Mouse (Mus musculus): ENCODE data around the gene Olfr868. TPM values are rescaled to one million over a fixed set of nuclear protein-coding genes. Genes with fewer than 3 reads are reported as not detected.

The Olfr868 gene
- not detected in 2 replicates for polyA plus RNA-seq (2011; ENCODE audit: insufficient read depth, insufficient read length, low replicate concordance, missing spikeins)

DNA sequence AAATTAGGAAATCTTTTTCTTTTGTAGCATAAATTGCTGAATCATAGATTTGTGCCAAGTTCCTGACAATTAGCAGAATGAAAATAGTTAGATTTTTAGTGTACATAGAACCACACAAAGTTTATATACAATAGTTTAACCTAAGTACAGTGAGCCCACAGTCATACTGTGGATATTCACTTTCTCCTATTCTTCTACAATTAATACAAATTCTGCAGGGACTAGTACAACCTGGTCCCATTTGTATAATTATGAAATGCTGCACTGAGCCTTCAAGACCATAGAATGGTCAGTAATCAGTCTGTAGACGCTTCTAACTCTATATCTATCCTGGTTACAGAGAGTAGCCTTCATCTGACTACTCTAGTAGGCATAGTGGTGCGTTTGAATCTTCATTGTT lies at the start of gene Olfr868:
TSS of gene Olfr868 (plus strand) at position 301 of the 400 bp plus-strand sequence.
- Histone ChIP-seq H3K4me1 (ENCODE audit: control insufficient read depth, insufficient read depth, low read length) (no peaks in the 10 kb centered on the region), H3K27ac (ENCODE audit: control insufficient read depth, insufficient read depth, low read depth, low read length, poor library complexity) (no peak within 1 kb of the TSS), H3K4me3 (replicated peaks; ENCODE audit: control insufficient read depth, low read depth, low read length) (no peak within 1 kb of the TSS)
- 28% methylated on average over 2 of the region's 2 CpGs for WGBS
- TF ChIP-seq POLR2A (IDR thresholded peaks at IDR 0.05; ENCODE audit: borderline replicate concordance, control insufficient read depth, low read depth, low read length), result no peak
- no peak for TF ChIP-seq CTCF (IDR thresholded peaks at IDR 0.05; ENCODE audit: control insufficient read depth, insufficient read depth, low read length)

DNA sequence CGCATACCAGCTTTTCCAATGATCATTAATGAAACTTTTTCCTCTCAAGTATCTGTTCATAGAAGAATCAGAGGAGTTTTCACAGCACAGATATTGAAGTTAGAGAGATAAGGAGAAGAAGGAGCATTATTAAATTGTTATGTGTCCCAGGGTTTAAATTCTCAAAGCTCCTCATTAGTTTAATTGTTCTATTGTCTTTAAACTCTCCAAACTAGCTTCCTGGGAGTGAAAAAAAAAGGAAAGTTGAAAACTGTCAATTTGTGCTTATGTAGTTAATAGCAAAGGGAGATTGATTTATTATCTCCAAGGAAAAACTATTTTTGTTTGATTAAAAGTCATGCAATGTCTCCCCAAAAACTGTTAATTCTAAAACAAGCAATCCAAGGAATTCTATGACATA lies 41.0 kb upstream of the Olfr868 start, which contains the start of gene Olfr867:
TSS of gene Olfr867 (minus strand) at position 101 of the 400 bp plus-strand sequence.
- no peak within 1 kb of the TSS for H3K4me3 ChIP-seq (replicated peaks; ENCODE audit: control insufficient read depth, low read depth, low read length)
- TF ChIP-seq CTCF (IDR thresholded peaks at IDR 0.05; ENCODE audit: control insufficient read depth, insufficient read depth, low read length), result no peak
- no peak for TF ChIP-seq POLR2A (IDR thresholded peaks at IDR 0.05; ENCODE audit: borderline replicate concordance, control insufficient read depth, low read depth, low read length)
- H3K4me1 ChIP-seq (ENCODE audit: control insufficient read depth, insufficient read depth, low read length), result no peaks in the 10 kb centered on the region
- H3K27ac ChIP-seq (ENCODE audit: control insufficient read depth, insufficient read depth, low read depth, low read length, poor library complexity), result no peak within 1 kb of the TSS
- 67% methylated on average over 1 of the region's 1 CpGs for WGBS

DNA sequence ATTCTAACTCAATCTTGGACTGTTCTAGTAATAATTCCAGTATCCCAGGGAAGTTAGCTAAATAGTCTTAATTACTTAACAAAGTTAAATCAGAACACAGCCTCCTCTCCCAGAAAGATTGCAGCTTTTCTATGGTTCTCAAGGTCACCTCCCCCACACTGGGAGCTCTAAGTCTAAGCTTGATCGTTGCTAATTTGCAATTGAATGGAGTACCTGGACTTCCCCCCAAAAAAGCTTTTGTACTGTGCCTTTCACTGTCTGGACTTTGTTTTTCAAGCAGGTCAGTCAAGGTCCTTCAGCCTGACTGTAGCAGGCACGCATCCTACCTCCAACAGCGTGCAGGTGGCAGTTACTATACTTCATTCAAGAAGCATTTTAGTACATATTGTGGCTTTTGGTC lies 28.2 kb upstream of the Olfr868 start:
- no peaks in the 10 kb centered on the region for H3K4me1 ChIP-seq (ENCODE audit: control insufficient read depth, insufficient read depth, low read length)
- TF ChIP-seq POLR2A (IDR thresholded peaks at IDR 0.05; ENCODE audit: borderline replicate concordance, control insufficient read depth, low read depth, low read length), result no peak
- no peak for TF ChIP-seq CTCF (IDR thresholded peaks at IDR 0.05; ENCODE audit: control insufficient read depth, insufficient read depth, low read length)
- WGBS, result 77% methylated on average over 3 of the region's 3 CpGs

DNA sequence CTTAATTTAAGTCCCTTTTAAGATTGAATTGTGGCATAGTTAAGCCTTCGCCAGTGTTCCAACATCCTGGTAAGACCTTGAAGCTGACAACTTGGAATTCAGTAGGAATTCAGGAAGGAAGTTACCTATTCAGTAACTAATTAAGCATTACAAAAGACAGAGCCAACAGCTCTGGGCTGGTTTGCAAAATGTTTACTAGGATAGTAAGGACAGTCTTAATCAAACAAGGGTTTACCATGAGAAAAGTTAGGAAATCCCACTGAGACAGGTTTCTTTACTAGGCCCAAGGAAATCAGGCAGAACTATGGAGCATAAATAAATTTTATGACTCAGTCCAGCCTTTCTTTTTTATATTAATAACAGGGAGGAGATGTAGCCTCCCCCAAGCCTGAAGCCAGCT lies 27.1 kb upstream of the Olfr868 start:
- no peak overlapping the region for H3K4me3 ChIP-seq (replicated peaks; ENCODE audit: control insufficient read depth, low read depth, low read length)
- no peak overlapping the region for H3K27ac ChIP-seq (ENCODE audit: control insufficient read depth, insufficient read depth, low read depth, low read length, poor library complexity)
- 84% methylated on average over 1 of the region's 1 CpGs for WGBS
- TF ChIP-seq CTCF (IDR thresholded peaks at IDR 0.05; ENCODE audit: control insufficient read depth, insufficient read depth, low read length) (no peak), POLR2A (IDR thresholded peaks at IDR 0.05; ENCODE audit: borderline replicate concordance, control insufficient read depth, low read depth, low read length) (no peak)
- no peaks in the 10 kb centered on the region for H3K4me1 ChIP-seq (ENCODE audit: control insufficient read depth, insufficient read depth, low read length)

More for the DNA sequence above, 28.2 kb upstream of the Olfr868 start:
- H3K4me3 ChIP-seq (replicated peaks; ENCODE audit: control insufficient read depth, low read depth, low read length), result no peak overlapping the region
- no peak overlapping the region for H3K27ac ChIP-seq (ENCODE audit: control insufficient read depth, insufficient read depth, low read depth, low read length, poor library complexity)

DNA sequence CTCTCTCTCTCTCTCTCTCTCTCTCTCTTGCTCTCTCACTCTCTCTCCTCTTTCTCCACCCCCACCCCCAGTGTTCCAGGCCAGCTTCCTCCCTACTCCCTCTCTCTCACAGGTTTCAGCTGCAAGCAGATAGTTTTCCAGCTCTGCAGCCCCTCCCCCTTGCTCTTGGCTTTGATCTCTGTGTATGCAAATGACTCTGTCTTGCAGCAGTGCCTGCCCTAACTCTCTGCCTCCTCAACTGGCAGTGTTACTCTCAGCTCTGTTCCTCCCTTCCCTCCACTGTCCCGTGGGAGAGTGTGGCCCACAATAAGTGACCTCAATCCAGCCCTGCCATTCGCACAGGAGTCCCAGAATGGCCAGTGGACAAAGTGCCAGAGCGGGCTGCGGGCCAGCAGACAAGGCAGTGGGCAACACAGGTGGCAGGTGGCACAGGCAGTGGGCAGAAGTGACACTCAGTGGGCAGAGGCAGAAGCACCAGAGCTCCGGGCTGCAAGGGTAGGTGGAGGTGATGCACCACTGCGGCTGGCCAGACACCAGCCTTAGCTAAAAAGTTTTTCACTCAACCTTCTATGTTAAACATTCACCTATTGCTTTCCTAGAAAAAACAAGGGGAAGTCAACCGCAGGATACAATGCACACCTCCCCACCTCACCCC lies 24.8 kb upstream of the Olfr868 start:
- no peak overlapping the region for H3K27ac ChIP-seq (ENCODE audit: control insufficient read depth, insufficient read depth, low read depth, low read length, poor library complexity)
- 50% methylated on average over 7 of the region's 7 CpGs for WGBS
- no peaks in the 10 kb centered on the region for H3K4me1 ChIP-seq (ENCODE audit: control insufficient read depth, insufficient read depth, low read length)
- TF ChIP-seq POLR2A (IDR thresholded peaks at IDR 0.05; ENCODE audit: borderline replicate concordance, control insufficient read depth, low read depth, low read length), result no peak
- no peak for TF ChIP-seq CTCF (IDR thresholded peaks at IDR 0.05; ENCODE audit: control insufficient read depth, insufficient read depth, low read length)
- no peak overlapping the region for H3K4me3 ChIP-seq (replicated peaks; ENCODE audit: control insufficient read depth, low read depth, low read length)

DNA sequence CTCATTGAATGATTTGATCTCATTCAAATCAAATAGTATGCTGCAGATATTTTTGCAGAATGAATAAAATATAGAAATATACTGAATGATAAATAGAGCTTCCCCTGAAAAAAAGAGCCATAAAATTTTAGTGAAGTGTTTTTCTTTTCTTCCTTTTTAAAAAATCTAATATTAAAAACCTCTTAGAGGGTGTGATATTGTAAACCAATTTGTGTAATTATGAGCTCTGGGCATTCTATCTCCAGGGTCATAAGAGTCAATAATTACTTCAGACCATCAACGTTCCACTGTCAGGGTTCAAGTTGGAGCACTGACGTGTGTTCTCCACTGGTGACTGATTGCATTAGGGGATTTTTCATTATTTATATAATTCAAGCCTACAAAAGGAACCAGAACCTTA lies 30.3 kb downstream of the Olfr868 start, which contains the start of gene Olfr869:
TSS of gene Olfr869 (plus strand) at position 301 of the 400 bp plus-strand sequence.
- 62% methylated on average over 2 of the region's 2 CpGs for WGBS
- no peaks in the 10 kb centered on the region for H3K4me1 ChIP-seq (ENCODE audit: control insufficient read depth, insufficient read depth, low read length)
- no peak within 1 kb of the TSS for H3K4me3 ChIP-seq (replicated peaks; ENCODE audit: control insufficient read depth, low read depth, low read length)
- no peak within 1 kb of the TSS for H3K27ac ChIP-seq (ENCODE audit: control insufficient read depth, insufficient read depth, low read depth, low read length, poor library complexity)
- no peak for TF ChIP-seq POLR2A (IDR thresholded peaks at IDR 0.05; ENCODE audit: borderline replicate concordance, control insufficient read depth, low read depth, low read length)
- TF ChIP-seq CTCF (IDR thresholded peaks at IDR 0.05; ENCODE audit: control insufficient read depth, insufficient read depth, low read length), result no peak

DNA sequence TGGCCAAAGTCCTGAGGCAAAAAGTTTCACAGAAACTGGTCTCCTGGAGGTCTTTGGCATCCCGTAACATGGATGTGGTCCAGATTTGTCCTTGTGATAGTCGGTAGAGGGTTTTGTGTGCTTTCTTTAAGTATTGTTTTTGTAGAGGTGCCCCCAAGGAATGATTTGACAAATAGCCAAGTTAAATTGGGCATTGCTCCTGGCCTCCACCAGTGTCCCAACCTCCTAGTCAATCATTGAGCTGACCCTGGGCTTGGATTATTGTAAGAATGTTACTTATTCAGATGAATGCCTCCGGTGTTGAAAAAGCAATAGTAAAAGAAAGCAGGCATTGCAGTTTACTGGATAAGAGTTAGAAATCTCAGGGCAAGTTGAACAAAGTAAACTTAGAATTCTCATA lies 51.3 kb downstream of the Olfr868 start:
- TF ChIP-seq POLR2A (IDR thresholded peaks at IDR 0.05; ENCODE audit: borderline replicate concordance, control insufficient read depth, low read depth, low read length) (no peak), CTCF (IDR thresholded peaks at IDR 0.05; ENCODE audit: control insufficient read depth, insufficient read depth, low read length) (no peak)
- WGBS, result 79% methylated on average over 3 of the region's 3 CpGs
- Histone ChIP-seq H3K4me1 (ENCODE audit: control insufficient read depth, insufficient read depth, low read length) (no peaks in the 10 kb centered on the region), H3K27ac (ENCODE audit: control insufficient read depth, insufficient read depth, low read depth, low read length, poor library complexity) (no peak overlapping the region), H3K4me3 (replicated peaks; ENCODE audit: control insufficient read depth, low read depth, low read length) (no peak overlapping the region)

Other genes starting within 250 kb of the Olfr868 start
- not detected in 2 replicates for gene Olfr860, start 248.9 kb upstream of the Olfr868 start, polyA plus RNA-seq (2011; ENCODE audit: insufficient read depth, insufficient read length, low replicate concordance, missing spikeins)
- gene Olfr862, start 210.6 kb upstream of the Olfr868 start, polyA plus RNA-seq (2011; ENCODE audit: insufficient read depth, insufficient read length, low replicate concordance, missing spikeins), result not detected in 2 replicates
- 0.62 TPM in 1 of 2 replicates, not detected in the other for gene Olfr77, start 181.8 kb upstream of the Olfr868 start, polyA plus RNA-seq (2011; ENCODE audit: insufficient read depth, insufficient read length, low replicate concordance, missing spikeins)
- gene Olfr866, start 70.6 kb upstream of the Olfr868 start, polyA plus RNA-seq (2011; ENCODE audit: insufficient read depth, insufficient read length, low replicate concordance, missing spikeins), result not detected in 2 replicates
- not detected in 2 replicates for gene Olfr867, start 41.1 kb upstream of the Olfr868 start, polyA plus RNA-seq (2011; ENCODE audit: insufficient read depth, insufficient read length, low replicate concordance, missing spikeins)
- gene Olfr869, start 30.4 kb downstream of the Olfr868 start, polyA plus RNA-seq (2011; ENCODE audit: insufficient read depth, insufficient read length, low replicate concordance, missing spikeins), result not detected in 2 replicates
- 0.23 TPM in 1 of 2 replicates, not detected in the other for gene Olfr870, start 75.4 kb downstream of the Olfr868 start, polyA plus RNA-seq (2011; ENCODE audit: insufficient read depth, insufficient read length, low replicate concordance, missing spikeins)
- gene Olfr871, start 113.6 kb downstream of the Olfr868 start, polyA plus RNA-seq (2011; ENCODE audit: insufficient read depth, insufficient read length, low replicate concordance, missing spikeins), result not detected in 2 replicates
- not detected in 2 replicates for gene Olfr872, start 138.5 kb downstream of the Olfr868 start, polyA plus RNA-seq (2011; ENCODE audit: insufficient read depth, insufficient read length, low replicate concordance, missing spikeins)
- not detected in 2 replicates for gene Olfr39, start 183.7 kb downstream of the Olfr868 start, polyA plus RNA-seq (2011; ENCODE audit: insufficient read depth, insufficient read length, low replicate concordance, missing spikeins)
- gene Olfr873, start 199.9 kb downstream of the Olfr868 start, polyA plus RNA-seq (2011; ENCODE audit: insufficient read depth, insufficient read length, low replicate concordance, missing spikeins), result 0.93 and 1.5 TPM in 2 replicates
- gene Olfr18, start 237.5 kb downstream of the Olfr868 start, polyA plus RNA-seq (2011; ENCODE audit: insufficient read depth, insufficient read length, low replicate concordance, missing spikeins), result 0.56 TPM in 1 of 2 replicates, not detected in the other